Comparison of ENCODE assay signal across 9 mouse cellular contexts in the genomic region with DNA sequence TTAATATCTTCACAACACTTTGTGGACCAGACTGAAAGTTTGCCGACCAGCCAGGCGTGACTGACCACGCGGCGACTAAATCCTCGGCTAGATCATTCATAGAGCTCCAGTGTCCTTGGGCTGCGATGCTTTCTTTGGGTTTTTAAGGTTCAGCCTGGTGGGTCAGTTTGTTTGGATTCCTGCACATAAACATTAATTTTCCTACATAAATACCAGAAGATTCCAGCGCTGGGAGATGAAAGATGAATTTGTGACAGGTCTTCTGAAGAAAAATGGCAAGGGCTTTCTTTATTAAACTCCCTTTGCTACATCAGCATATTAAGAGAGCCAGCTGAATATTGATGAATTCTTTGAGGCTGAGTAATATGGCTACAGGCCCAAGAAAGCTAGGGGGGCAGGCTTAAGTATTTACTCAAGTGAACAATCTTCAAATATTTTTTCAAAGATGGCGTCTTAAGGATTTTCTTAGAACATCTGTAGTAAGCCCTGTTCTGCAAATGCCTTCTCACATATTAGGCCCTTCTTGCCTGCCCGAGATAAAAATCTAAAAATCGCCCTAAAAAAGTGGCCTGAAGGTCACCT.
DNase-seq lines count a peak whose midpoint lies in the region; ATAC-seq lines count a peak whose summit lies in the region.
"Had no signal": no experiment of that assay in that cellular context is flagged by ENCODE, and none has a peak within 500 bp of the region (broad histone marks: within the 10 kb centered on the region; RNA-seq: fewer than 3 reads in every experiment).

No protein-coding gene starts in this region.

- H3K36me3 ChIP-seq in kidney, embryonic 16.5 days (ENCODE audit: insufficient read depth, low read length): no peaks in the 10 kb centered on the region
- no peaks in the 10 kb centered on the region for H3K36me3 ChIP-seq in embryonic facial prominence, embryonic 11.5 days (replicated peaks; ENCODE audit: control insufficient read depth, insufficient read depth, low read depth, low read length)
- H3K36me3 ChIP-seq in limb, embryonic 12.5 days: no peaks in the 10 kb centered on the region

- 0 out of 2 replicates have a peak, but pooled peaks cover 14% of the 10 kb centered on the region for H3K4me1 ChIP-seq in kidney, embryonic 16.5 days (ENCODE audit: insufficient read depth, low read length)
- H3K4me1 ChIP-seq in embryonic facial prominence, embryonic 11.5 days (ENCODE audit: control insufficient read depth, insufficient read depth, low read length): no peaks in the 10 kb centered on the region
- H3K4me1 ChIP-seq in limb, embryonic 12.5 days (replicated peaks): no peaks in the 10 kb centered on the region; the same call in 1 of the 2 replicates

- H3K27me3 ChIP-seq in kidney, embryonic 16.5 days (ENCODE audit: insufficient read depth, low read length): 0 out of 2 replicates have a peak, but pooled peaks cover 2% of the 10 kb centered on the region
- H3K27me3 ChIP-seq in embryonic facial prominence, embryonic 11.5 days (ENCODE audit: control insufficient read depth, insufficient read depth, low read length): no peaks in the 10 kb centered on the region
- peaks cover 16% of the 10 kb centered on the region for H3K27me3 ChIP-seq in limb, embryonic 12.5 days

- no peaks in the 10 kb centered on the region for H3K9me3 ChIP-seq in kidney, embryonic 16.5 days (ENCODE audit: low read length)
- no peaks in the 10 kb centered on the region for H3K9me3 ChIP-seq in embryonic facial prominence, embryonic 11.5 days (replicated peaks; ENCODE audit: control insufficient read depth, low read length)
- H3K9me3 ChIP-seq in limb, embryonic 12.5 days: no peaks in the 10 kb centered on the region

- no peak for ATAC-seq in kidney, embryonic 16.5 days (ENCODE audit: low FRiP score, low TSS enrichment)
- ATAC-seq in embryonic facial prominence, embryonic 11.5 days (replicated peaks; ENCODE audit: insufficient number of reproducible peaks, low FRiP score, low TSS enrichment, low read depth): no peak
- ATAC-seq in limb, embryonic 12.5 days (ENCODE audit: insufficient number of reproducible peaks, insufficient read depth, low FRiP score, low TSS enrichment, low read depth): no peak
- ATAC-seq: inflammation-experienced regulatory T-cells, adult 6 months had no signal

- H3K4me2 ChIP-seq in kidney, embryonic 16.5 days (replicated peaks; ENCODE audit: low read depth, low read length): peak overlapping the region; percentile 61
- H3K4me2 ChIP-seq in embryonic facial prominence, embryonic 11.5 days (ENCODE audit: low read depth, low read length): peak overlapping the region; percentile 51
- H3K4me2 ChIP-seq in limb, embryonic 12.5 days: peak overlapping the region; percentile 58

- peak overlapping the region; percentile 50; the same call in 1 of the 2 replicates for H3K27ac ChIP-seq in kidney, embryonic 16.5 days (ENCODE audit: low read length)
- H3K27ac ChIP-seq in embryonic facial prominence, embryonic 11.5 days (replicated peaks; ENCODE audit: low read depth, low read length): no peak overlapping the region
- H3K27ac ChIP-seq in limb, embryonic 12.5 days: peak overlapping the region; percentile 23; the same call in 1 of the 2 replicates

- WGBS in kidney, embryonic 16.5 days: 32% methylated on average over 11 of the region's 11 CpGs
- WGBS in embryonic facial prominence, embryonic 11.5 days: 33% methylated on average over 11 of the region's 11 CpGs
- WGBS in limb, embryonic 12.5 days: 27% methylated on average over 11 of the region's 11 CpGs

- H3K9ac ChIP-seq in kidney, embryonic 16.5 days (replicated peaks; ENCODE audit: low read length): no peak overlapping the region
- no peak overlapping the region for H3K9ac ChIP-seq in embryonic facial prominence, embryonic 11.5 days (replicated peaks; ENCODE audit: low read length)
- H3K9ac ChIP-seq in limb, embryonic 12.5 days (replicated peaks): peak overlapping the region; percentile 50

- H3K4me3 ChIP-seq in kidney, embryonic 16.5 days (ENCODE audit: low read length): 0 out of 2 replicates have a peak overlapping the region, but pooled peaks have one; percentile 3
- H3K4me3 ChIP-seq in embryonic facial prominence, embryonic 11.5 days (ENCODE audit: low read depth, low read length): no peak overlapping the region
- H3K4me3 ChIP-seq in limb, embryonic 12.5 days (replicated peaks): peak overlapping the region; percentile 30; the same call in 1 of the 2 replicates

- peak; percentile 10 for DNase-seq in adrenal gland, postnatal 14 days
- DNase-seq in adrenal gland, adult 2 months: no peak
- no peak for DNase-seq in kidney, adult 11 months
- DNase-seq in embryonic facial prominence, embryonic 11.5 days (ENCODE audit: low spot score): no peak
- no peak for DNase-seq in ovary, postnatal 14 days (ENCODE audit: low spot score)
- no peak for DNase-seq in thymus, postnatal 4 days
